Mouse (Mus musculus) ES-CJ7 (cell line): ENCODE measurements at regions not wholly inside any gene's neighbourhood (a gene's known extent, or its start where the extent isn't known, plus 50 kb on each side); places are given as distances from the start of the nearest gene placed in this dataset.

ENCODE experiments used
- DNase-seq: peaks from one replicate; pipeline ENCODE4 v3.0.0; 2011; ENCODE audit warnings: low read depth, low spot score

GRCm38 (mm10) chr6:100049036-100049435 lies 238.2 kb downstream of the Rybp start:
- no peak for DNase-seq

- DNase-seq, result no peak
Observed at GRCm38 (mm10) chr6:100046186-100046990, 240.9 kb downstream of the Rybp start.

- DNase-seq, result no peak
Observed at GRCm38 (mm10) chr6:100045109-100045508, 242.2 kb downstream of the Rybp start.

DNA sequence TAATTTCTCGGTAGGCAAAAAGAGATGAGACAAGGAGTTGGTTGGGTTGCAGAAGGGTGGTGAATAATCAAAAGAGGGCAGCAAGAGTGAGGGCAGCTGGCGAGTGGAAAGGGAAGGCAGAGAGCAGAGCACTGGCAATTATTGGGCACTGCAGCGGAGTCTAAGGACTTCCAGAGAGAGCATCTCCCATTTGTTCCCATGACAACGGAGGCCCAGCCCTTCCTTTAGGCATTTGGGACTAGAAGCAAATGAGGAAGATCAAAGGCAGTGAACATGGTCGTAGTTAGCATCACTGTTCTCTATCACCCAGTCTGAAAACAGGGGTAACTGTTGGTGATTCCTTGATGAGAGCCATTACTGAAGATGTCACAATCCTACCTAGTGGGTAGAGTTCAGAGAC lies 246.1 kb downstream of the Rybp start:
- DNase-seq, result peak; percentile 65

DNA sequence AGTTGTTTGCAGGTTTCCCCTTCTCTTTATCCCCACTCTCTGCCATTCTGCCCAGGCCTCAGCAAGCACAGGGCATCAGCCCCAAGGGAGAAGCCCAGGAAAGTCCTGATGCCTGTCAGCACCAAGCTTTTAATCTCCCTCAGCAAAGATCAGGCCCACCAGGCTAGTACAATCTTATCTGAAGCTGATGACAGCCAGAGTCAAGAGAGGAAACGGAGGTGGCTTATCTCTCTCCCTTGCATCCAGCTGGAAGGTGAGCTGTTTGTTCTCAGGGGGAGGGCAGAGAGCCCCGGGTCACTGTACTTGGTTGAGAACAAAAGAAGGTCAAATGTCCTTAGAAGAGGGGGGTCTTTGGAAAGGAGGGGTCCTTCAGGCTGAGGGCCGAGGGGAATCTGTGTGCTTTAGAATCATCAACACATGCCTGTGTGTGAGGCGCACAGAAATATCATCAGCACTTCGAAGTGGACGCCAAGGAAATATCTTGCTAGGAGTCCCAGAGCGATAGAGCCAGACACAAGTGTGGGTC lies 246.8 kb downstream of the Rybp start:
- DNase-seq, result no peak

DNA sequence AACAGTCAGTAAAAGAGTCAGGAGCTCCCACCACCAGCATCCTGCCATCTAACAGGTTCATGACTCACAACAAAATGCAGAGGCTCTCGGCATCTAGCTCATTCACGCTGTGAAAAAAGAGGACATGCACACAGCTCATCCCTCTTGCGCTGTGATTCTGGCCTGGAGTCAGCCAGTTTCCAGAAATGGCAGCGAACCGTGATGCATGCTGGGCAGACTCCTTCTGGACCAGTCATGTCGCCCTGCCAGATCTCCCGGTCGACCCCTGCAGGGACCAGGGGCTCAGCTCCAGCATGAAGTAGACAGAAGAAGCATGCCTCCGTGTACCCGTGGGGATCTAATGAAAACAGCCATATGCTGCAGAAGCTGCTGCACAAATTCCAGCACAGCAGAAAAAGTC lies 254.6 kb downstream of the Rybp start:
- DNase-seq, result no peak

DNA sequence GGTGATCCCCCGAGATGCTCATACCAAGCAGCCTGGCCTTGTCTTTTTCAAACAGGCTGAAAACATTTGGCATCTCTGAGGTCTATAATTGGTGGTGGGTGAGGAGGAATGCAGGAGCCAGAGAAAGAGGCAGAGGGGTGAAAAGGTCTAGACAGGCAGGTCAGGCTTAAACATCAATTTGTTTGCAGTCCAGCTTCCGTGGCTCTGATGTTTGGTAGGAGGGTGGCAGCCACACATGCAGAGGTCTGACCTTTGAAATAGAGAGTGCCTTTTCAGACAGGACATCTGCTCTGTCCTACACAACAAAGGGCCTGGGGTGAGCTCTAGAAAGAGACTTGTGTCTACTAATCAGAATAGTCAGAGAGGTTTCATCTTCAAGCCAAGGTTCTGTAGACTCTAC lies 256.8 kb downstream of the Rybp start:
- DNase-seq, result no peak

DNA sequence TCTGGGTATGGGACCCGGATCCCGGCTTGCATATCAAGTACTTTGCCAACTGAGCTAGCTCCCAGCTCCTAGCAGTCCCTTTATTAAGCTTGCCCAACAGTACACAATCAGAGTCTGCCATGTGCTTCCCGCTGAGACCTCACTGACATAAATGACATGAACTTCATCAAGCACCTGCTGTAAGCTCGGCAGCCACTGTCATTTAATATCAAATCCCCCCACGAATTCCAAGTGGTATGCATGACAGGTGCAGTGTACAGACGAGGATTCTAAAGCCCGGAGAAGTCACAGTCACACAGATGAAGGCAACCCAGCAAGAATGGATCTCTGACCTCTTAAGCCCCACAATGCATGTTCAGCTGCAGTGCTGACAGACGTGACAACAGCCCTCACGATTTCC lies 257.3 kb downstream of the Rybp start:
- no peak for DNase-seq

GRCm38 (mm10) chr6:100027524-100027923 lies 259.8 kb downstream of the Rybp start:
- DNase-seq, result peak; percentile 86

DNA sequence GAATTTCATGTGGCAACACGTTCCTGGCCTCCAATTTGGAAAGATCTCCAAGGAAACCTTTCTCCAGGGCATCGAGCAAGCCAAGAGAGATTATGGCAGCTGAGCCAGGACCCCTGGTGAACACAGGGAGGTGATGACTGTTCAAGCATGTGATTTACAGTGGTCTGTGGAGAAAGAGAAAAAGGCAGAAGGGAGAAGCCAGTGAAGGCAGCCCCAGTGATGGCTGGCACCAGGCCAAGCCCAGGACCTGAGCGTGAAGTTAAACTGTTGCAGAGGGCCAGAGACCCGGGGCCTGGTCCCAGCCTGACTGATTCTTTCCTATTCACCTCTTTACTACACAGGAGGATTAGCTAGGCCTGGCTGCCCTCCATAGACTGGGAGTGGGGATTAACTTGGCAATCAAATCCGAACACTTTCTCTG lies 261.7 kb downstream of the Rybp start:
- DNase-seq, result no peak

DNA sequence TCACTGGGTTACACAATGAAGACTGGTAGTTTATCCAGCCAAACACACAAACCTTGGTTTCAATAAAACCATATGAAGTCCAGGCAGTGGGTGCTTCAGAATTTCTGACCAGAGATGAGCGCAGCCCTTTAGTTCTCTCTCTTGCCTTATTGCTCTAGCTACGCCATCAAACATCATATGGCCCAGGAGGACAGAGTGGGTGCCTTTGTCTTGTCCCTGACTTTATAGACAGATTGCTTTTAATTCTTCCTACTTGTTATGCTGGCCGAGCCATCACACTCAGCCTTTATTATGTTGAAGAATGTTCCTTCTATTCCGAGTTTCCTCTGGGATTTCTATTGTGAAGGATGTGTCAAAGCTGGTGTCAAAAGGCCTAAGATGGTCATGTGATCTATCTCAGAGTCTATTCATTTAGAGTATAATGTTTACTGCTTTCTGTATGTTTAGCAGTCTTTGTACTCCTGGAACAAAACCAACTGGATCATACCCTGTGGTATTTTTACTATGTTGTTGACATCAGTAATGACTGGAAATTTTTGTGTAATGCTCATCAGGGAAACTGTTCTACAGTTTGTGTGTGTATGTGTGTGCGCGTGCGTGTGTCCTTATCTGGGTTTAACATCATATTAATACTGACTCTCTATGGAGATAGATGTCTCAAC lies 263.7 kb downstream of the Rybp start:
- no peak for DNase-seq

GRCm38 (mm10) chr6:100019016-100019415 lies 268.3 kb downstream of the Rybp start:
- no peak for DNase-seq

- DNase-seq, result no peak
Observed at GRCm38 (mm10) chr6:100013949-100014348, 273.3 kb downstream of the Rybp start.

DNA sequence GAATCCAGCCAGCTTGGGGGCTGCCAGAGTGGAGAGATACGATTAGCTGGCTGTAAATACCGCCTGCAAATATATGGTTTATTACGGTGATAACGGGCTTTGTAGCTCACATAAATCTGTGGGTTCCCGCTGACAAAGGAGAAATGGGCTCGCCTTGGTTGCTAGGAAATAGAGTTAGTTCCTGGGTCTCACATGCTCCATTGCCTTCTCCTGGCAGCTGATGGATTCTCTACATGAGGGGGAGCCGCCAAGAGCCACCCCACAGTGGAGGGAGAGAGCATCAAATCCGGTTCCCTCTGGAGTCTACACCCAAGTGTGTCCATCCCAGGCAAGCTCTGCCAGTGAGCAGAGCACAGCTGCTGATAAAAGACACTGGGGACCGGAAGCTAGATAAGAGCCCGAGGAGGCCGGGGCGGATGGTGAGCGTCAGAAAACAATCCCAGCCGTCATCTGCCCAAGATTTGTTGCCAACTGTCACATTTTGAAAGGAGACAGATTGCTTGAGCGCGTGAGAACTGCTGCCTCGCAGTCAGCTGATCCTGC lies 275.7 kb downstream of the Rybp start:
- no peak for DNase-seq

DNA sequence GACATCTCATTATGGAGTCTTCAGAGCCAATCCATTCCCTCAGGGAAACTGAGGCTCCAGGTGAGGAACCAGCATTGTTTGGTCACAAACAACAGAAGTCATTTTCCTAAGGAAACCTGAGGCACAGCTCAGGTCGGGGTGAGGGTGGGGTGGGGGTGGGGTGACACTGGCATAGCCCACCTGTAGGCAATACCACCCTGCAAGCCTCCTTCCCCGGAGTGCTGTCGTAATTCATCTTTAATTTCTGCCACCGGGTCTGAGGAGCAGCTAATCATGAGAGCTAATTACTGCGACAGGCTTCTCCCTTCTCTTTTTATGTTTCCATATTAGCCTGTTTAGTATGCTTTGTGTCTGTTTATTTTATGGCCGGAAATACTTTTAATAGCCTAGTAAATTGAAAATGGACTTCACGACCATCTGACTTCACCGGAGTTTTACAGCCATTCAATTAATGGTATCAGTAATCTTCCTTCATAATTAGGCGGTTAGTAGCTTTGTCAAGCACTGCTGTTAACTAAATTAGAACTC lies 276.3 kb downstream of the Rybp start:
- DNase-seq, result no peak

- DNase-seq, result peak; percentile 17
Observed at GRCm38 (mm10) chr6:99999711-100000365, 273.6 kb upstream of the Prok2 start.

DNA sequence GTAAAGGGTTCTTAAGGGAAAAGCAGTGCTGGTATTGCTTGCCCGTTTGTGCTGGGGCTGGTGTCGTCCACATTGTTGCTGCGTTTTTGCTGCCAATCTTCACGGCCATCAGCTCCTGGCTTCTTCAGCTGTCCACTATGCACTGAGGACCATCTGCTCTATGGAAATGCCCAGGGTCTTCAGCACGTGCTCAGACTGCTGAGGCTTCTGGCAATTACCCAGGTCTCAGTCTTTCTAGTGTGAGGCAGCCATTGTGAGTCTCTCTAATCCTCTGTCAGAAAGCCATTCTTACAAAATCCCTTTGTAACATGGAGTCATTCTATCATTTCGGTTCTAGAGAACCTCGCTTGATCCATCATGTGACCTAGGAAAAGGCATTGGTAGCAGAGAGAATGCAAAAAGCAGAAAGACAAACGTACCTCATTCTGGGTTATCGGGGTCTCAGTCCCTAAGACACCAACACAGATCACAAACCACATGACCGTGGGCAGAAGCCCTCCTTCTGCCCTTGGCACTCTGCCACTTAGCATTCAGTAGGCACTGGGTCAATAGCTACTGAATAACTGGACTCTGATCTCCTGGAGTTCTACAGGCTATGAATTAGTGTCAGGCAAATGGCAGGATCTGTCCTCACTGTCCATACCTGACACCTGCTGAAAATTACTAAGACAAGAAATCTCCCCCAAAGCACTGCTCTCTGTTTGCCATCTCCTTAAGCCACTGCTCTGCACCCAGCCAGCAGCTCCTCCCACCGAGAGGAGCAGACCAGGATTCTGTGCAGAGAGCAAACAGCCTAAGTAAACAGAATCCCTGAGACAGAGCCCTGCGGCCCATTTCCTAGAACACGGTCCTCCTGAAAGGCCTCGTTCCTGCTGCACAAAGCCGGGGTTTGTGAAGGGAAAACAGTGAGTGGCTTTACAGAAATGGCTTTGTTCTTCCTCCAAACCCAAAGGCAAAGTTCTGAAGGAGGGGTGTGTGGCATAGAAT lies 270.1 kb upstream of the Prok2 start:
- no peak for DNase-seq

GRCm38 (mm10) chr6:99994026-99994425 lies 267.8 kb upstream of the Prok2 start:
- no peak for DNase-seq

GRCm38 (mm10) chr6:99991079-99991478 lies 264.9 kb upstream of the Prok2 start:
- DNase-seq, result no peak

DNA sequence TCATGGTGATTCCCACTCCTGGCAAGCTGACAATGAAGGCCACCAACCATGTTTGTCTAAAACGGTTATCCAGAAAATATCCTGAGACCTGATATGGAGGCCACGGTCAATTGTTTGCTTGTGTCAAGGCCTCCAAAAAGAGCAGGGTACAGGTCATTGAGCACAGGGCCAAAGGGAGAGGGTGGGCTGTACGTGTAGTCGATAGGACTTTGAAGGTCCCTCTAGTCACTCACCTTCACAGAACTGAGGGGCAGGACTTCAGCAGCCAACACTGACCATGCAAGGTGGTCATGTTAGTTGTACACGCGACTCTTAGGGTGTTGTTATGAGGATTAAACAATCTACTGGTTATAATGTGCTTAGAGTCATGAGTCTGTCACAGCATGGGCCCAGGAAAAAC lies 264.4 kb upstream of the Prok2 start:
- no peak for DNase-seq

GRCm38 (mm10) chr6:99986449-99986848 lies 260.3 kb upstream of the Prok2 start:
- DNase-seq, result no peak
